Mouse (Mus musculus) olfactory bulb, adult 2 months (tissue): ENCODE measurements around the gene Ptov1.

Source experiments
- CTCF ChIP-seq: fragments of 200-500 bp; IDR thresholded peaks from 2 replicates; pipeline ENCODE4 v1.5.1; 2012; ENCODE audit warnings: low read depth, mild to moderate bottlenecking, low read length, moderate library complexity; ENCODE audit not compliant: insufficient read depth
- POLR2A ChIP-seq: fragments of 200-500 bp; IDR thresholded peaks from 2 replicates; pipeline ENCODE4 v1.6.1; 2012; ENCODE audit warnings: mild to moderate bottlenecking, low read depth, low read length, moderate library complexity; ENCODE audit not compliant: insufficient read depth

- TF ChIP-seq CTCF (no peak), POLR2A (no peak)
Observed at GRCm38 (mm10) chr7:44891611-44892010, 22.0 kb upstream of the Ptov1 start.
